Mouse (Mus musculus): ENCODE results near the gene Ifnz.
A peak's percentile ranks its signal among the peaks of the same experiment; 100 is the strongest.
"Not testable (repeated sequence)": the region's sequence is repeated elsewhere in the genome, so short reads cannot be mapped to it uniquely, and the experiment has no call there.

The Ifnz gene

DNA sequence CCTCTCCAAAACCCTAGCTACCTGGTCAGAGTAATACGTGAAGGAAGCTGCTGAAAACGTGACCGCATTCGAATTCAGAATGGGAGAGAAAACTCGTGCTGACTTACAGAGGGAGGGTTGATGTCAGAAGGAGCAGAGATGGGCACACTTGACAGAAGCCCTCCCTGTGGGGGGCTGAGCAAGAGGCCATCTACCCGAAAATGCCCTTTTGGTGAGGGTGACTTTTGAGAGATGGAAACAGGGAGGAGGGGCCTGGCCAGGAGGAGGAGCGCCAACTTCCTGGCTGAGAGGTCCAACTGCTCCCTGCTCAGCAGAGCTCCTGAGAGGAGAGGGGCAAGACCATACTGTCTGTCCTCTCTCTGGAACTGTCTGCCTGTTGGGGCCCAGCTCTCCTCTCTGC lies at the start of gene Ifnz:
TSS of gene Ifnz (plus strand) at position 301 of the 400 bp plus-strand sequence.
- not testable (repeated sequence) for DNase-seq (ENCODE audit: extremely low read depth, low read depth)

DNA sequence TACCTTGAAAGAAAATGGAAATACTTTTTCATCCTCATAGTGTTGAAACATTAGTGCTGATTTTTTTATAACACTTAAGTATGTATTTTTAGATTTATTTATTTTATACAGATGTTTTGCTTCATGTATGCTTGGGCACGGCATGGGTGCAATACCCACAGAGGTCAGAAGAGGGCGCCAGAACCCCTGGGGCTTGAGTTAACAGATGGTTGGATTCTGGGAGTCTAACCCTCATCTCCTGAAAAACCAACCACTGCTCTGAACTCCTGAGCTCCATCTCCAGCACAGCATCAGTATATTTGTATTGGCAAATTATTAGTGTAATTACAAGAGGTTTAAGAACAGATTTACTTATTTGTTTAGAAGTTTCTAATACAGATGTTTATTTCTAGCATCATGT lies 43.5 kb upstream of the Ifnz start:
- peak; percentile 43 for DNase-seq (ENCODE audit: extremely low read depth, low read depth)

DNA sequence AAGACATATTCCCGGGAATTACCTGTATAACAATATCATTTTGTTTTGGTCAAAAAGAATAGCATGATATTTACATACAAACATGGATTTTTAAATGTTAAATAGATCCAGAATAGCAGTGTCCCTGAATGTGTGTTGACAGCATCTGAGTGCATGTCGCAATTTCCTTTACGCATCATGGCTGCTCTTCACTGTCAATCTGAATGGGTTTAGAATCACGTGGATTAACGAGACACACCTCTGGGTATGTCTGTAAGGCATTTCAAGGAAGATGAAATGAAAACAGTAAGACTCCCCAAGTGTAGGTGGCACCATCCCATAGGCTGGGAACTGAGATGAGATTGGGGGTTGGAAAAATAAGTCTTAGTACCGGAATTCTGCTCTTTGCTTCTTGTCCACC lies 42.9 kb upstream of the Ifnz start:
- DNase-seq (ENCODE audit: extremely low read depth, low read depth) = no peak

DNA sequence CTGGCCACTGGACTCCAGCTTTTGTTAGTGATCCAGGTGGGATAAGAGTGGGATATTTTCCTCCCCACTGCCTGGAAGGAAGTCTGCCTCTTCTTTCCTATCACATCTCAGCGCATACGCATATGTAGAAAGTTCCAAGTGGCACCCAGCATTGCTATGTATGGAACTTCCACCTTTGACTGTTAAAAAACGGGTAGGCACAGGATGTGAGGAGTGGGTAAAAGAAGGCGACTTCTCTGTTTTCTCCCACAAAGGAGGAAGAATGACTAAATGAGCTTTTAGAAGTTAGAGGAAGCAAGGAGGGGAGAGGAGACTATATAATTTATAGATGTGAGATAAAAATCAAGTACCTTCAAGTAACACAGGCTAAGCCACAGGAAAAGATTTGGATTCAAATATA lies 40.5 kb upstream of the Ifnz start:
- no peak for DNase-seq (ENCODE audit: extremely low read depth, low read depth)

DNA sequence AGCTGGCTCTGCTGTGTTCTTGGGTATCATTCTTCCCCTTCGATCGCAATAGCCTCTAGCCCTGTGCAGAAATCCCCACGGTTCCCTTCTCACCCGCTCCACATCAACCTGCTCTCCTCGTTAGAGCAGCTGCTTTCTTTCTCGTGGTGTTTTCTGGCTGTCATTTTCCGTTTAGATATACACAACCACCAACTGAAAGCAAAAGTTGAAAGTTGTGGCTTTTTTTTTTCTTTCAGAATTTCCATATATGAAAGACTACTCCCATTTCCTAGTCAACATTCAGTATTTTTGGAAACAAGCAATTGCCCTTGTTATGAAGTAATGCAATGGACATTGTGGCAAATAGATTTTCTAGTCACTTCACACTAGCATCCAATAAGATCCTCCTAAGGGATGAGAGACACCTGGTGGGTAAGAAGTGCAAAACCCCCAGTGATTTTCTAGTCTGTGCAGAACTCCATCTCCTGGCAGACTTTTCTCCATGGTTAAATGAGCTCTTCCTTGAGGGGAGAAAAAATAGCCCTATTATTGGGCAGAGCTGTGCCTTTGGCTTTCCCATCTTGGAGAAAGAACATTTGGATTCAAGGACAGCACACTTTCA lies 39.1 kb upstream of the Ifnz start:
- DNase-seq (ENCODE audit: extremely low read depth, low read depth) = no peak

DNA sequence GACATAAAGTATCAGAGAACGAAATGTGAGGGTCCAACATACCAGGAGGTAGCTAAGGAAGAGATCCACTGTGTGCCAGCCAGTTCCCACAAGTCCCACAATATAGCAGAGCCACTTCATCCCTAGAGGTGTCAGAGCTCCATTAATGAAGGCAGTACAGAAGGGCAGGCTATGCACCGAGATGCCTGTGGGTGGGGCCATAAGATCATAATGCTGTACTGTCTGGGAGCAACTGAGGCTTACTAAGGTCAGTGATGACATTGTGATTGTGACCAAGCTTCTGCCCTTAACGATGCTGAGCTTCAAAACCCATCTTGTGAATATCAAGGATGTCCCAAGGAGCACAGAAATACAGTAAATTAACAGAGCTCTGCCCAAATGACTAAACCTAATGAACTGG lies 37.7 kb upstream of the Ifnz start:
- DNase-seq (ENCODE audit: extremely low read depth, low read depth) = no peak

DNA sequence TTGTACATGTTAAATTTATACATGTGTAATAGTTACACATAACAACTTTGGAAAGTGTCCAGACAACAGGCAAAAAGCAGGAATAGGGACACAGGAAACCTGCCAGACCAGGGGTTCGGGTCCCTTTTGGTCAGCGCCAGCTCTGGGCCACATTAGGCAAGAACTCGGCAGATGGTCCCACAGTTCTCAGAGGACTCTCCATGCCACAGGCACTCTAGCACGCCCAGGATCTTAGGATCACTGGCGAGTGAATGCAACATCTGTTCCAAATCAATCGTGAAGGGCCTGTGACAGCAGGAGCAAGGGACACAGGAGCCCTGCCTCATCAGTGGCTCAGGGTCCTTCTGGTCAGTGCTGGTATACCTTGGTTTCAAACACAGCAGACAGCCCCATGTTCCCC lies 32.0 kb upstream of the Ifnz start:
- no peak for DNase-seq (ENCODE audit: extremely low read depth, low read depth)

DNA sequence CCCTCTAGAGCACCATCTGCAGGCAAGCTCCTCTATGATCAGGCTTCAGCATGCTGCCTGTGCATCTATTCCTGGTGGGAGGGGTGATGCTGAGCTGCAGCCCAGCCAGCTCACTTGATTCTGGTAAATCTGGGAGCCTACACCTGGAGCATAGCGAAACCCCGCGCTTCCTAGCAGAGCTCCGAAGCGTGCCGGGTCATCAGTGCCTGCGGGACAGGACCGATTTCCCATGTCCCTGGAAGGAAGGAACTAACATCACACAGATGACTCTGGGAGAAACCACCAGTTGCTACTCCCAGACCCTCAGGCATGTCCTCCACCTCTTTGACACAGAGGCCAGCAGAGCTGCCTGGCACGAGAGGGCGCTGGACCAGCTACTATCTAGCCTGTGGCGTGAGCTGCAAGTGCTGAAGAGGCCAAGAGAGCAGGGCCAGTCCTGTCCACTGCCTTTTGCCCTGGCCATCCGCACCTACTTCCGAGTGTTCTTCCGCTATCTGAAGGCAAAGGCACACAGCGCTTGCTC lies 27.1 kb upstream of the Ifnz start, which contains the start of gene Gm13271:
TSS of gene Gm13271 (plus strand) at position 51 of the 523 bp plus-strand sequence.
- not testable (repeated sequence) for DNase-seq (ENCODE audit: extremely low read depth, low read depth)

DNA sequence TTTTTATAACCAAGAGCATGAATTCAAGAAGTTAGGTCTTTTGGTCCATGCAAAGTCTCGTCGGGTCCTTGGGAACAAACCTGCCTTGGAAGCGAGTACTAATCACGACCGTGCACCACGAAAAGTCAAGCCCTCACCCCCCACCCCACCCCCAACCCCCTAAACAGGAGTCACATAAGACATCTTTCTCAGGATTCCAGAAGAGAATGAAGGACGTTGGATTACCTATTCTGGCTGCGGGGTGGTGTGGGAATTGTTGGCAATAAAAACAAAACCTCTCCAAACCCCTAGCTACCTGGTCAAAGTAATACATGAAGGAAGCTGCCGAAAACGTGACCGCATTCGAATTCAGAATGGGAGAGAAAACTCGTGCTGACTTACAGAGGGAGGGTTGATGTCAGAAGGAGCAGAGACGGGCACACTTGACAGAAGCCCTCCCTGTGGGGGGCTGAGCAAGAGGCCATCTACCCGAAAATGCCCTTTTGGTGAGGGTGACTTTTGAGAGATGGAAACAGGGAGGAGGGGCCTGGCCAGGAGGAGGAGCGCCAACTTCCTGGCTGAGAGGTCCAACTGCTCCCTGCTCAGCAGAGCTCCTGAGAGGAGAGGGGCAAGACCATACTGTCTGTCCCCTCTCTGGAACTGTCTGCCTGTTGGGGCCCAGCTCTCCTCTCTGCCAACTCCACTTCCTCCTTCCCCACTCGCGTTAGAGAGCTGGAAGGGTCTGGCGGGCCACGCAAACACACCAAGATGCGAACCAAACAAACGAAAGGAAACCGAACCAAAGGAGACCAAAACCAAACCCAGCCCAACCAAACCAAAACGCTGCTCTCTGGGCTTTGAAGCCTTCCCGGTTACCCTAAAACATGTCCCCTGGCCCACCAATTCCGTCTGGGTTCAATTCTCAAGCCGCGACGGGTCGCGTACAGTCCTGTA lies 25.1 kb upstream of the Ifnz start:
- DNase-seq (ENCODE audit: extremely low read depth, low read depth) = peak; percentile 43

DNA sequence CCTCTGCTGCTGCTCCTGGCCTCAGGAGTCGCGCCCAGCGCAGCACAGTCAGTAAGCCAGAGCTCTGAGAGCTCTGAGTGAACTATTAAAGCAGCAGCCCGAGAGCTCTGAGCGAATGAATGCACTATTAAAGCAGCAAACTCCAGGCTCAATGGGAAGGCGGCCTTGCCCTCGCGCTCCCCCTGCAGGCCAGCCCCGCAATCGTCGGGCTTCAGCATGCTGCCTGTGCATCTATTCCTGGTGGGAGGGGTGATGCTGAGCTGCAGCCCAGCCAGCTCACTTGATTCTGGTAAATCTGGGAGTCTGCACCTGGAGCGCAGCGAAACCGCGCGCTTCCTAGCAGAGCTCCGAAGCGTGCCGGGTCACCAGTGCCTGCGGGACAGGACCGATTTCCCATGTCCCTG lies 24.3 kb upstream of the Ifnz start:
- DNase-seq (ENCODE audit: extremely low read depth, low read depth) = not testable (repeated sequence)

DNA sequence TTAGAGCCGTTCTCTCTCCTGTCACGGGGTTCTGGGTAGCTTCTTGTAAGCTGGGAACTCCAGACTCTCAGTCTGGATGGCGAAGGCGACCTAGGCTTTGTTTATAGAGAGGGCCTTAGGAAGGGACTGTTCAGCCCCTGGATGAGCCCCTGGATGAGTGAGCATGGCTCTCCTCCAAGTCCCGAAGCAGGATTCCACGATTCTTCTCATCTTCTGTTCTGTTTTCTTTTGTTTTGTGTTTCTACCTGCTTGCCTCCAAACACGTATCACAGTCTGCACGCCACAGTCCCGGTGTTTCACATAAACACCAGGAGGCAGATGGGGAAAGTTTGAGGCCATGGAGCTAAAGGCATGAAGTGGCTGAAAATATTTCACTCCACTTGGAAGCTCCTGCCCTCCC lies 23.2 kb upstream of the Ifnz start:
- not testable (repeated sequence) for DNase-seq (ENCODE audit: extremely low read depth, low read depth)

DNA sequence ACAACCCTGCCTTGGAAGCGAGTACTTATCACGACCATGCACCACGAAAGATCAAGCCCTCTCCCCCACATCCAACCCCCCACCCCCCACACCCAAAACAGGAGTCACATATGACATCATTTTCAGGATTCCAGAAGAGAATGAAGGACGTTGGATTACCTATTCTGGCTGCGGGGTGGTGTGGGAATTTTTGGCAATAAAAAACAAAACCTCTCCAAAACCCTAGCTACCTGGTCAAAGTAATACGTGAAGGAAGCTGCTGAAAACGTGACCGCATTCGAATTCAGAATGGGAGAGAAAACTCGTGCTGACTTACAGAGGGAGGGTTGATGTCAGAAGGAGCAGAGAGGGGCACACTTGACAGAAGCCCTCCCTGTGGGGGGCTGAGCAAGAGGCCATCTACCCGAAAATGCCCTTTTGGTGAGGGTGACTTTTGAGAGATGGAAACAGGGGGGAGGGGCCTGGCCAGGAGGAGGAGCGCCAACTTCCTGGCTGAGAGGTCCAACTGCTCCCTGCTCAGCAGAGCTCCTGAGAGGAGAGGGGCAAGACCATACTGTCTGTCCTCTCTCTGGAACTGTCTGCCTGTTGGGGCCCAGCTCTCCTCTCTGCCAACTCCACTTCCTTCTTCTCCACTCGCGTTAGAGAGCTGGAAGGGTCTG lies 22.2 kb upstream of the Ifnz start, which contains the start of gene Gm13283:
TSS of gene Gm13283 (plus strand) at position 510 of the 659 bp plus-strand sequence.
- DNase-seq (ENCODE audit: extremely low read depth, low read depth) = peak; percentile 81

DNA sequence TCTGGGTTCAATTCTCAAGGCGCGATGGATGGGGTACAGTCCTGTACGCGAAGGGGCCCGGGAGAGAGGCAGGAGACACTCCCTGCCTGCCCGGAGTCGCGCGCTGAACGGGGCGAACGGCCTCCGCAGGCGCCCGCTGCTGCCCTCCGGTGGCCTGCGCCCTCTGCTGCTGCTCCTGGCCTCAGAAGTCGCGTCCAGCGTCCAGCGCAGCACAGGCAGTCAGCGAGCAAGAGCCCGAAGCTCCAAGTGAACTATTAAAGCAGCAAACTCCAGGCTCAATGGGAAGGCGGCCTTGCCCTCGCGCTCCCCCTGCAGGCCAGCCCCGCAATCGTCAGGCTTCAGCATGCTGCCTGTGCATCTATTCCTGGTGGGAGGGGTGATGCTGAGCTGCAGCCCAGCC lies 21.5 kb upstream of the Ifnz start:
- DNase-seq (ENCODE audit: extremely low read depth, low read depth) = not testable (repeated sequence)

DNA sequence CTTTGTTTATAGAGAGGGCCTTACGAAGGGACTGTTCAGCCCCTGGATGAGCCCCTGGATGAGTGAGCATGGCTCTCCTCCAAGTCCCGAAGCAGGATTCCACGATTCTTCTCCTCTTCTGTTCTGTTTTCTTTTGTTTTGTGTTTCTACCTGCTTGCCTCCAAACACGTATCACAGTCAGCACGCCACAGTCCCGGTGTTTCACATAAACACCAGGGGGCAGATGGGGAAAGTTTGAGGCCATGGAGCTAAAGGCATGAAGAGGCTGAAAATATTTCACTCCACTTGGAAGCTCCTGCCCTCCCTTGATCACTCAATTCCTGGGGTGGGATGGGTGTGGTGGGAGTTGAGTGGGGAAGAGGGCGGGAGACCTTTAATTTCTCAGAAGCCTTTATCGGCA lies 20.2 kb upstream of the Ifnz start:
- not testable (repeated sequence) for DNase-seq (ENCODE audit: extremely low read depth, low read depth)

DNA sequence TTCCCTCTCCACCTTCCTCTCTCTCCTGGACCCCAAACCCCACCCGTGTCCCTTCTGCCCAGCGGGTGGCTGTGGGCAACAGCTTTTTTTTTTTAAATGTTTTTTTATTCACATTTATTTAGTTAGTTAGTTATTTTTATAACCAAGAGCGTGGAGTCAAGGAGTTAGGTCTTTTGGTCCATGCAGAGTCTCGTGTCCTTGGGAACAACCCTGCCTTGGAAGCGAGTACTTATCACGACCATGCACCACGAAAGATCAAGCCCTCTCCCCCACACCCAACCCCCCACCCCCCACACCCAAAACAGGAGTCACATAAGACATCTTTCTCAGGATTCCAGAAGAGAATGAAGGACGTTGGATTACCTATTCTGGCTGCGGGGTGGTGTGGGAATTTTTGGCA lies 19.6 kb upstream of the Ifnz start:
- not testable (repeated sequence) for DNase-seq (ENCODE audit: extremely low read depth, low read depth)

DNA sequence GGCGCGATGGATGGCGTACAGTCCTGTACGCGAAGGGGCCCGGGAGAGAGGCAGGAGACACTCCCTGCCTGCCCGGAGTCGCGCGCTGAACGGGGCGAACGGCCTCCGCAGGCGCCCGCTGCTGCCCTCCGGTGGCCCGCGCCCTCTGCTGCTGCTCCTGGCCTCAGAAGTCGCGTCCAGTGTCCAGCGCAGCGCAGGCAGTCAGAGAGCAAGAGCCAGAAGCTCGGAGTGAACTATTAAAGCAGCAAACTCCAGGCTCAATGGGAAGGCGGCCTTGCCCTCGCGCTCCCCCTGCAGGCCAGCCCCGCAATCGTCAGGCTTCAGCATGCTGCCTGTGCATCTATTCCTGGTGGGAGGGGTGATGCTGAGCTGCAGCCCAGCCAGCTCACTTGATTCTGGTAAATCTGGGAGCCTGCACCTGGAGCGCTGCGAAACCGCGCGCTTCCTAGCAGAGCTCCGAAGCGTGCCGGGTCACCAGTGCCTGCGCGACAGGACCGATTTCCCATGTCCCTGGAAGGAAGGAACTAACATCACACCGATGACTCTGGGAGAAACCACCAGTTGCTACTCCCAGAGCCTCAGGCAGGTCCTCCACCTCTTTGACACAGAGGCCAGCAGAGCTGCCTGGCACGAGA lies 18.4 kb upstream of the Ifnz start:
- not testable (repeated sequence) for DNase-seq (ENCODE audit: extremely low read depth, low read depth)

DNA sequence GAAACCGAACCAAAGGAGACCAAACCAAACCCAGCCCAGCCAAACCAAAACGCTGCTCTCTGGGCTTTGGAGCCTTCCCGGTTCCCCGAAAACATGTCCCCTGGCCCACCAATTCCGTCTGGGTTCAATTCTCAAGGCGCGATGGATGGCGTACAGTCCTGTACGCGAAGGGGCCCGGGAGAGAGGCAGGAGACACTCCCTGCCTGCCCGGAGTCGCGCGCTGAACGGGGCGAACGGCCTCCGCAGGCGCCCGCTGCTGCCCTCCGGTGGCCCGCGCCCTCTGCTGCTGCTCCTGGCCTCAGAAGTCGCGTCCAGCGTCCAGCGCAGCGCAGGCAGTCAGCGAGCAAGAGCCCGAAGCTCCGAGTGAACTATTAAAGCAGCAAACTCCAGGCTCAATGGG lies 8.4 kb upstream of the Ifnz start, which contains the start of gene Gm13290:
TSS of gene Gm13290 (plus strand) at position 301 of the 400 bp plus-strand sequence.
- not testable (repeated sequence) for DNase-seq (ENCODE audit: extremely low read depth, low read depth)

DNA sequence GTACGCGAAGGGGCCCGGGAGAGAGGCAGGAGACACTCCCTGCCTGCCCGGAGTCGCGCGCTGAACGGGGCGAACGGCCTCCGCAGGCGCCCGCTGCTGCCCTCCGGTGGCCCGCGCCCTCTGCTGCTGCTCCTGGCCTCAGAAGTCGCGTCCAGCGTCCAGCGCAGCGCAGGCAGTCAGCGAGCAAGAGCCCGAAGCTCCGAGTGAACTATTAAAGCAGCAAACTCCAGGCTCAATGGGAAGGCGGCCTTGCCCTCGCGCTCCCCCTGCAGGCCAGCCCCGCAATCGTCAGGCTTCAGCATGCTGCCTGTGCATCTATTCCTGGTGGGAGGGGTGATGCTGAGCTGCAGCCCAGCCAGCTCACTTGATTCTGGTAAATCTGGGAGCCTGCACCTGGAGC lies 5.3 kb upstream of the Ifnz start, which contains the start of gene Gm13289:
TSS of gene Gm13289 (plus strand) at position 301 of the 400 bp plus-strand sequence.
- not testable (repeated sequence) for DNase-seq (ENCODE audit: extremely low read depth, low read depth)

DNA sequence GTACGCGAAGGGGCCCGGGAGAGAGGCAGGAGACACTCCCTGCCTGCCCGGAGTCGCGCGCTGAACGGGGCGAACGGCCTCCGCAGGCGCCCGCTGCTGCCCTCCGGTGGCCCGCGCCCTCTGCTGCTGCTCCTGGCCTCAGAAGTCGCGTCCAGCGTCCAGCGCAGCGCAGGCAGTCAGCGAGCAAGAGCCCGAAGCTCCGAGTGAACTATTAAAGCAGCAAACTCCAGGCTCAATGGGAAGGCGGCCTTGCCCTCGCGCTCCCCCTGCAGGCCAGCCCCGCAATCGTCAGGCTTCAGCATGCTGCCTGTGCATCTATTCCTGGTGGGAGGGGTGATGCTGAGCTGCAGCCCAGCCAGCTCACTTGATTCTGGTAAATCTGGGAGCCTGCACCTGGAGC lies 2.4 kb upstream of the Ifnz start, which contains the start of gene Gm13272:
TSS of gene Gm13272 (plus strand) at position 301 of the 400 bp plus-strand sequence.
- not testable (repeated sequence) for DNase-seq (ENCODE audit: extremely low read depth, low read depth)

DNA sequence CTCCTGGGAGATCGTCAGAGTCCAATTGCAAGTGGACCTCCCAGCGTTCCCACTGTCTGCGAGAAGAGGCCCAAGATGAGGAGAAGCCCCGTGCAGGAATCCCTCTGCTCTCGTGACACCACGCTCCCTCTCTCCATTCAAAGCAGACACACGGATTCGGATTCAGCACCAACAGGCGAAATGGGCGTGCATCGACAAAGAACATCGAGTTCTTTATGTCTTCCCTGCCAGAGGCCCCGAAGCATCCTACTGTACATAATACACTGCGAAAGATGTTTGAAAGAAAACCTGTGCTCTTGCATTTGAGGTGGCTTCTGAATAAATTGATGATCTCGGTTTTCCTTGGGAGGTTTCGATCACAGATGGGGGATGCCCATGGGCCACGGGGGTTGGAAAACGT lies 1.6 kb upstream of the Ifnz start:
- DNase-seq (ENCODE audit: extremely low read depth, low read depth) = not testable (repeated sequence)

DNA sequence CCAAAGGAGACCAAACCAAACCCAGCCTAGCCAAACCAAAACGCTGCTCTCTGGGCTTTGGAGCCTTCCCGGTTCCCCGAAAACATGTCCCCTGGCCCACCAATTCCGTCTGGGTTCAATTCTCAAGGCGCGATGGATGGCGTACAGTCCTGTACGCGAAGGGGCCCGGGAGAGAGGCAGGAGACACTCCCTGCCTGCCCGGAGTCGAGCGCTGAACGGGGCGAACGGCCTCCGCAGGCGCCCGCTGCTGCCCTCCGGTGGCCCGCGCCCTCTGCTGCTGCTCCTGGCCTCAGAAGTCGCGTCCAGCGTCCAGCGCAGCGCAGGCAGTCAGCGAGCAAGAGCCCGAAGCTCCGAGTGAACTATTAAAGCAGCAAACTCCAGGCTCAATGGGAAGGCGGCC lies 404 bp downstream of the Ifnz start:
- DNase-seq (ENCODE audit: extremely low read depth, low read depth) = not testable (repeated sequence)

Measured in MEL-GATA-1-ER (cell line).